Mouse (Mus musculus) heart, postnatal 25 days (tissue): Measurements from ENCODE around the gene Them4. TPM values are rescaled to one million over a fixed set of nuclear protein-coding genes. Genes with fewer than 3 reads are reported as not detected.
A peak's percentile ranks its signal among the peaks of the same experiment; 100 is the strongest.
"Not testable (repeated sequence)": the region's sequence is repeated elsewhere in the genome, so short reads cannot be mapped to it uniquely, and the experiment has no call there.

ENCODE experiments used
- DNase-seq: peaks from one replicate; pipeline ENCODE4 v3.0.0; 2022; ENCODE audit warnings: low spot score
- intact Hi-C: fragments of 180-260 bp; cut with DNase I; formaldehyde crosslinking; loops from one replicate; pipeline ENCODE4 v1.15.1; 2025
- total RNA-seq, 2 experiments: library from RNA; stranded (reverse); gene quantifications; 2 replicates each; pipeline ENCODE4 v1.2.3; 2021

Them4 gene
- 10 to 100 TPM; 17.5 TPM for total RNA-seq

- intact Hi-C loops = no loop called here
- peak; percentile 95 for DNase-seq
Measured at GRCm38 (mm10) chr3:94309633-94310363, at the start of gene Them4. Gene Them4 (plus strand): TSS chr3:94310089.

- DNase-seq = no peak
- intact Hi-C loops = no loop called here
Measured at GRCm38 (mm10) chr3:94260598-94260997, 49.3 kb upstream of the Them4 start.

- DNase-seq, intact Hi-C loops: not testable (repeated sequence)
Measured at GRCm38 (mm10) chr3:94263736-94264135, 46.2 kb upstream of the Them4 start, which contains the start of gene Gm4778. Gene Gm4778 (plus strand): TSS chr3:94264036.

- intact Hi-C loops = no loop called here
- DNase-seq = no peak
Measured at GRCm38 (mm10) chr3:94275991-94276390, 33.9 kb upstream of the Them4 start.

- intact Hi-C loops = no loop called here
- DNase-seq = no peak
Measured at GRCm38 (mm10) chr3:94305457-94305856, 4.4 kb upstream of the Them4 start.

- DNase-seq = no peak
- intact Hi-C loops = no loop called here
Measured at GRCm38 (mm10) chr3:94306975-94307374, 2.9 kb upstream of the Them4 start.

- intact Hi-C loops = no loop called here
- DNase-seq = no peak
Measured at GRCm38 (mm10) chr3:94310491-94310890, 602 bp downstream of the Them4 start.

- intact Hi-C loops = no loop called here
Measured at GRCm38 (mm10) chr3:94310911-94311310, 1.0 kb downstream of the Them4 start.

GRCm38 (mm10) chr3:94311376-94311775 is 1.5 kb downstream of the Them4 start:
- intact Hi-C loops = no loop called here
- DNase-seq = no peak

More at GRCm38 (mm10) chr3:94310911-94311310, 1.0 kb downstream of the Them4 start:
- DNase-seq = no peak

- DNase-seq = no peak
- intact Hi-C loops = no loop called here
Measured at GRCm38 (mm10) chr3:94328681-94329080, 18.8 kb downstream of the Them4 start.

- no peak for DNase-seq
- intact Hi-C loops = no loop called here
Measured at GRCm38 (mm10) chr3:94334442-94334841, 24.6 kb downstream of the Them4 start.

GRCm38 (mm10) chr3:94338522-94338921 is 28.6 kb downstream of the Them4 start:
- no peak for DNase-seq

GRCm38 (mm10) chr3:94341959-94342422 is 32.1 kb downstream of the Them4 start, which contains the start of gene Them5:
Gene Them5 (plus strand): TSS chr3:94342099.
- intact Hi-C loops = no loop called here

More at GRCm38 (mm10) chr3:94338522-94338921, 28.6 kb downstream of the Them4 start:
- intact Hi-C loops = no loop called here

GRCm38 (mm10) chr3:94342552-94342951 is 32.7 kb downstream of the Them4 start:
- intact Hi-C loops = no loop called here

More at GRCm38 (mm10) chr3:94341959-94342422, 32.1 kb downstream of the Them4 start, which contains the start of gene Them5:
- DNase-seq = no peak

GRCm38 (mm10) chr3:94344182-94344581 is 34.3 kb downstream of the Them4 start:
- DNase-seq = no peak
- intact Hi-C loops = no loop called here

More at GRCm38 (mm10) chr3:94342552-94342951, 32.7 kb downstream of the Them4 start:
- DNase-seq = no peak

GRCm38 (mm10) chr3:94344897-94345296 is 35.0 kb downstream of the Them4 start:
- DNase-seq = no peak
- intact Hi-C loops = no loop called here

- intact Hi-C loops = no loop called here
- DNase-seq = no peak
Measured at GRCm38 (mm10) chr3:94348146-94348545, 38.3 kb downstream of the Them4 start.

GRCm38 (mm10) chr3:94360812-94361211 is 50.9 kb downstream of the Them4 start:
- intact Hi-C loops = no loop called here
- no peak for DNase-seq

GRCm38 (mm10) chr3:94362138-94362537 is 52.2 kb downstream of the Them4 start, which contains the start of gene C2cd4d:
Gene C2cd4d (plus strand): TSS chr3:94362438.
- intact Hi-C loops = no loop called here
- DNase-seq = no peak

GRCm38 (mm10) chr3:94363291-94364153 is 53.6 kb downstream of the Them4 start:
- peak; percentile 13 for DNase-seq

More at GRCm38 (mm10) chr3:94363291-94364153, 53.6 kb downstream of the Them4 start:
- intact Hi-C loops = no loop called here
